Mouse (Mus musculus) heart, postnatal 14 days (tissue): ENCODE data around the gene Defa30. TPM values are rescaled to one million over a fixed set of nuclear protein-coding genes. Genes with fewer than 3 reads are reported as not detected.
"Not testable (repeated sequence)": the region's sequence is repeated elsewhere in the genome, so short reads cannot be mapped to it uniquely, and the experiment has no call there.

Experiments
- DNase-seq, 2 experiments: peaks; one replicate each; pipeline ENCODE4 v3.0.0; 2021 to 2022
- intact Hi-C: fragments of 180-260 bp; cut with DNase I; formaldehyde crosslinking; loops from one replicate; pipeline ENCODE4 v1.15.1; 2025
- long read RNA-seq, 2 experiments: library from polyadenylated mRNA; stranded (forward); transcript quantifications; one replicate each; pipeline ENCODE4 v2.0.0; 2021
- total RNA-seq, 2 experiments: library from RNA; stranded (reverse); gene quantifications; 2 replicates each; pipeline ENCODE4 v1.2.3; 2021

The Defa30 gene
- total RNA-seq: not detected
- long read RNA-seq, experiment 1: 0 reads
- long read RNA-seq, experiment 2: 0 reads

- DNase-seq, intact Hi-C loops: not testable (repeated sequence)
Observed at GRCm38 (mm10) chr8:21134342-21134741, at the start of gene Defa30. Defa30 (plus strand) TSS chr8:21134642.

GRCm38 (mm10) chr8:21093106-21093505 is 41.3 kb upstream of the Defa30 start:
- DNase-seq: peak in 1 of 2 experiments; percentile 5
- intact Hi-C loops: no loop called here

- intact Hi-C loops, DNase-seq: not testable (repeated sequence)
Observed at GRCm38 (mm10) chr8:21095950-21096349, 38.5 kb upstream of the Defa30 start, which contains the start of gene Gm14851. Gm14851 (minus strand) TSS chr8:21096050.

- intact Hi-C loops, DNase-seq: not testable (repeated sequence)
Observed at GRCm38 (mm10) chr8:21161977-21162376, 27.5 kb downstream of the Defa30 start, which contains the start of gene Defa22. Defa22 (plus strand) TSS chr8:21162277.

Other genes starting within 250 kb of the Defa30 start
- gene Defb33, start 242.0 kb upstream of the Defa30 start, total RNA-seq: not detected
- gene Gm15056, start 232.0 kb upstream of the Defa30 start, total RNA-seq: not detected
- gene Gm6040, start 212.6 kb upstream of the Defa30 start, total RNA-seq: not detected
- gene AY761185, start 189.9 kb upstream of the Defa30 start, total RNA-seq: not detected
- not detected for gene Defa21, start 109.1 kb upstream of the Defa30 start, total RNA-seq
- not detected for gene Defa23, start 79.6 kb upstream of the Defa30 start, total RNA-seq
- gene Defa35, start 69.6 kb upstream of the Defa30 start, total RNA-seq: not detected
- not detected for gene Defa25, start 50.2 kb upstream of the Defa30 start, total RNA-seq
- gene Gm14851, start 38.6 kb upstream of the Defa30 start, total RNA-seq: not detected
- gene Defa22, start 27.6 kb downstream of the Defa30 start, total RNA-seq: not detected
- not detected for gene Defa31, start 57.0 kb downstream of the Defa30 start, total RNA-seq
- gene Gm15293, start 66.9 kb downstream of the Defa30 start, total RNA-seq: not detected
- gene Gm15292, start 115.1 kb downstream of the Defa30 start, total RNA-seq: not detected
- not detected for gene Defa27, start 180.9 kb downstream of the Defa30 start, total RNA-seq
- not detected for gene Defa29, start 192.4 kb downstream of the Defa30 start, total RNA-seq
- gene Defa2, start 243.9 kb downstream of the Defa30 start, total RNA-seq: not detected